Mouse (Mus musculus) cerebellum, adult 9-11 months (tissue): ENCODE measurements around the gene Kcnab3.
A peak's percentile ranks its signal among the peaks of the same experiment; 100 is the strongest.

Experiments used
- DNase-seq: peaks from one replicate; pipeline ENCODE4 v3.0.0; 2022

The Kcnab3 gene

GRCm38 (mm10) chr11:69371601-69372000, 45.5 kb downstream of the Kcnab3 start:
- no peak for DNase-seq

GRCm38 (mm10) chr11:69372056-69372779, 46.2 kb downstream of the Kcnab3 start:
- peak; percentile 96 for DNase-seq

- DNase-seq: peak; percentile 43
Measured at GRCm38 (mm10) chr11:69372780-69373170, 46.7 kb downstream of the Kcnab3 start.

- no peak for DNase-seq
Measured at GRCm38 (mm10) chr11:69373223-69373965, 47.3 kb downstream of the Kcnab3 start.

GRCm38 (mm10) chr11:69375646-69376045, 49.6 kb downstream of the Kcnab3 start:
- no peak for DNase-seq

GRCm38 (mm10) chr11:69377766-69378165, 51.7 kb downstream of the Kcnab3 start:
- no peak for DNase-seq

- DNase-seq: no peak
Measured at GRCm38 (mm10) chr11:69379600-69379999, 53.5 kb downstream of the Kcnab3 start.

- DNase-seq: peak; percentile 71
Measured at GRCm38 (mm10) chr11:69381356-69381755, 55.3 kb downstream of the Kcnab3 start.
